Mouse (Mus musculus): ENCODE results near the gene Plekho2. TPM values are rescaled to one million over a fixed set of nuclear protein-coding genes. Genes with fewer than 3 reads are reported as not detected.

The Plekho2 gene
- polyA plus RNA-seq, 1 experiment = 58.1 TPM

GRCm38 (mm10) chr9:65520505-65520876 is 59.3 kb downstream of the Plekho2 start:
- H3K4me1 ChIP-seq (ENCODE audit: control insufficient read depth, insufficient read depth, low read length) = no peaks in the 10 kb centered on the region; the same call in 1 of the 2 replicates
- H3K27ac ChIP-seq (ENCODE audit: insufficient read depth, low read length) = no peak overlapping the region
- no peak for TF ChIP-seq CTCF (IDR thresholded peaks at IDR 0.05; ENCODE audit: borderline replicate concordance, insufficient read depth, low read length)
- no peak for TF ChIP-seq POLR2A (IDR thresholded peaks at IDR 0.05; ENCODE audit: low read depth, low read length)

GRCm38 (mm10) chr9:65519807-65520504 is 59.9 kb downstream of the Plekho2 start, which contains the start of gene Ankdd1a:
Gene Ankdd1a (minus strand): TSS chr9:65520193.
- Histone ChIP-seq H3K4me3 (ENCODE audit: insufficient read depth, low read length) (no peak within 1 kb of the TSS), H3K27ac (ENCODE audit: insufficient read depth, low read length) (no peak within 1 kb of the TSS), H3K4me1 (ENCODE audit: control insufficient read depth, insufficient read depth, low read length) (no peaks in the 10 kb centered on the region; the same call in 1 of the 2 replicates)
- TF ChIP-seq POLR2A (IDR thresholded peaks at IDR 0.05; ENCODE audit: low read depth, low read length) (no peak), CTCF (IDR thresholded peaks at IDR 0.05; ENCODE audit: borderline replicate concordance, insufficient read depth, low read length) (no peak)

More at GRCm38 (mm10) chr9:65520505-65520876, 59.3 kb downstream of the Plekho2 start:
- no peak overlapping the region for H3K4me3 ChIP-seq (ENCODE audit: insufficient read depth, low read length)

DNA sequence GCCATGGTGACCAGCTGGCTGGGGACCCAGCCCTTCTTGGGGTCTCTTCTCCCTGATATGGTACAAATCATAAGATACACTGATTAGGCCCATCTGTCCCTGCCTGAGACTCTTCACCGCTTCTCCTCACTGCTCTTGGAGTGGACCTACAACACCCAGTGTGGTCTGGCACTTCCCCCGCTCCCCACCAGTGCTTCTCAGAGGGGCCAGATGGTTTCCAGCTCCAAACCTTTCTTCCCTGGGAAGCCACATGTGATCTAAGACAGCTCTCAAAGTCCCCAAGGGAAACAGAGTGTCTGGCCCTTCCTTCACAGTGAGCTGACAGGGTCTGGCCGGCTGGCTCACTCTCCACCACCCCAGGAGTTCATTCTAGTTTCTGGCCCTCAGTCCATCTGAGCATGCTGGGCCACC is 65.0 kb downstream of the Plekho2 start:
- no peak for TF ChIP-seq CTCF (IDR thresholded peaks at IDR 0.05; ENCODE audit: borderline replicate concordance, insufficient read depth, low read length)
- no peak for TF ChIP-seq POLR2A (IDR thresholded peaks at IDR 0.05; ENCODE audit: low read depth, low read length)
- Histone ChIP-seq H3K27ac (ENCODE audit: insufficient read depth, low read length) (no peak overlapping the region), H3K4me3 (ENCODE audit: insufficient read depth, low read length) (no peak overlapping the region), H3K4me1 (ENCODE audit: control insufficient read depth, insufficient read depth, low read length) (no peaks in the 10 kb centered on the region)

GRCm38 (mm10) chr9:65514431-65514830 is 65.4 kb downstream of the Plekho2 start:
- no peaks in the 10 kb centered on the region for H3K4me1 ChIP-seq (ENCODE audit: control insufficient read depth, insufficient read depth, low read length)
- no peak overlapping the region for H3K27ac ChIP-seq (ENCODE audit: insufficient read depth, low read length)
- no peak overlapping the region for H3K4me3 ChIP-seq (ENCODE audit: insufficient read depth, low read length)
- TF ChIP-seq CTCF (IDR thresholded peaks at IDR 0.05; ENCODE audit: borderline replicate concordance, insufficient read depth, low read length) (no peak), POLR2A (IDR thresholded peaks at IDR 0.05; ENCODE audit: low read depth, low read length) (no peak)

DNA sequence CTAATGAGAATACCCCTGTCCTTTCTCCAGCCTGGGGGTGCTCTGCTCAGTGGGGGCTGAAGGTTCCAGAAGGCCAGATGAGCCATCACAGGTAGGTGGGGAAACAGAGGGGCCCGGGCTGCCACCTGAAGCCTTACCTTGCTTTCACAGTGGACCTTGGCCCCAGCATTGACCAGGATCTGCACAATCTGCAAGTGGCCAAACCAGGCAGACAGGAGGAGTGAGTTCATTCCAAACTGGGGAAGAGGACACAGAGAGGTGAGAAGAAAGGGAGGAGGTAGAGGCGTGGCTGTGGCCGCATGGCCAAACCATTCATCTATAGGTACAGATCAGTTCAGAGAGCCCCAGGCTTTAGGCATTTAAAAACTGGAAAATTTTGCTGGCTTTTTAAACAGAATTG is 67.3 kb downstream of the Plekho2 start:
- Histone ChIP-seq H3K27ac (ENCODE audit: insufficient read depth, low read length) (no peak overlapping the region), H3K4me1 (ENCODE audit: control insufficient read depth, insufficient read depth, low read length) (no peaks in the 10 kb centered on the region), H3K4me3 (ENCODE audit: insufficient read depth, low read length) (no peak overlapping the region)
- no peak for TF ChIP-seq POLR2A (IDR thresholded peaks at IDR 0.05; ENCODE audit: low read depth, low read length)
- TF ChIP-seq CTCF (IDR thresholded peaks at IDR 0.05; ENCODE audit: borderline replicate concordance, insufficient read depth, low read length) = no peak

DNA sequence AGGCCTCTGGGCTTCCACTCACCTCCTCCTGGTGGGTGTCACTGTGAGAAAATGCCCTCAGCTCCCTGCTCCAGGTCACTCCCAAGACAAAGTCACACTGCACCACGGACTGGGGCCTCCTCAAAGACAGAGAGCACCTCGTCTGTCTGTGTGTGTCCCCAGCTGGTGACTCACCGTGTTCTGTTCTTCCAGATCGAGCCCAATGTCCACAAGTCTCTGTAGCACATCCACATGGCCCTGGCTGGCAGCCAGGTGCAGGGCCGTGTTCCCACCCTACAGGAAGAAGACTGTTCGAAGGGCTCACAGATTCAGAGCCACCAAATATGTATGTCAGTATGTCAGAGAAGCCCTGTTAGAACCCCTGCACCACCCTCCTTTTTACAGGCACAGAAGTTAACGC is 71.4 kb downstream of the Plekho2 start:
- H3K4me3 ChIP-seq (ENCODE audit: insufficient read depth, low read length) = no peak overlapping the region
- H3K27ac ChIP-seq (ENCODE audit: insufficient read depth, low read length) = no peak overlapping the region
- H3K4me1 ChIP-seq (ENCODE audit: control insufficient read depth, insufficient read depth, low read length) = no peaks in the 10 kb centered on the region
- no peak for TF ChIP-seq CTCF (IDR thresholded peaks at IDR 0.05; ENCODE audit: borderline replicate concordance, insufficient read depth, low read length)
- no peak for TF ChIP-seq POLR2A (IDR thresholded peaks at IDR 0.05; ENCODE audit: low read depth, low read length)

DNA sequence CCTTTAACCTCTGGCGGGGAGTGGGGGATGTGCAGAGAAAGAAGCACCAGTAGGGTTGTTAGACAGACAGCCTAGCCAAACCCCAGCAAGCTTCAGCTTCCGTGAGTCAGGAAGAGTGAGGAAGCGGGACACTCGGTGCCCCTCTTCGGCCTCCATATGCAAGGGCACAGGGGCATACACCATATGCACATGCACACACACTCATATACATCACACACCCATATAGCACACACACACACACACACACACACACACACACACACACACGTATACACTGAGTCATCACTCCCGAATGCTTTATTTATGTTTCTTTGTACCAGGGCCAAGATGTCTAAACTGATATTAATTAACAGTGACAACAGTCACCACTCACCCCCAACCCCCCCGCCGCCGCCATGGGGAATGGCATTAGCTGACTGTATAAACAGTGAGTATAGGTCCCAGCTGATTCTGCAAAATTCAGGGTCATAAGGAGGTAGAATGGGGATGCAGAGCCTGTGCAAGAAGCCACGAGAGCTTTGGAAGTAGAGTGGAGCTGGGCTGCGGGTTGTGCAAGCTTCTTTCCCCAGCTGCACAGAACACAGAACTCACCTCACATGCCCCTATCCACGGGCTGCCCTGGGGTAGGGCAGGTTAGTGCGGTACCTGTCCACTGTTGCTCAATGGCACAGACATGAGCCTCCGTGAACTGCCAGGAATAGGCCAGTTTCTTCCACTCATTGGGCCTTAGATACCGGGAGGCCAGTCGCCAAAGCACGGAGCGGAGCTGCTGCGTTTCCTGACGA is 76.9 kb downstream of the Plekho2 start:
- Histone ChIP-seq H3K4me1 (ENCODE audit: control insufficient read depth, insufficient read depth, low read length) (no peaks in the 10 kb centered on the region; the same call in 1 of the 2 replicates), H3K4me3 (ENCODE audit: insufficient read depth, low read length) (no peak overlapping the region), H3K27ac (ENCODE audit: insufficient read depth, low read length) (no peak overlapping the region)
- TF ChIP-seq CTCF (IDR thresholded peaks at IDR 0.05; ENCODE audit: borderline replicate concordance, insufficient read depth, low read length) (no peak), POLR2A (IDR thresholded peaks at IDR 0.05; ENCODE audit: low read depth, low read length) (no peak)

Other genes with a start within 250 kb of the Plekho2 start
- 11.2 and 13.1 TPM in 2 replicates for gene Pdcd7, start 233.9 kb downstream of the Plekho2 start, polyA plus RNA-seq (2011; ENCODE audit: insufficient read length, low read depth, missing spikeins)
- 0.98 TPM in 1 of 2 replicates, not detected in the other for gene Ubap1l, start 219.0 kb downstream of the Plekho2 start, polyA plus RNA-seq (2011; ENCODE audit: insufficient read length, low read depth, missing spikeins)
- not detected in 2 replicates for gene Kbtbd13, start 188.4 kb downstream of the Plekho2 start, polyA plus RNA-seq (2011; ENCODE audit: insufficient read length, low read depth, missing spikeins)
- 1.0 and 1.5 TPM in 2 replicates for gene Rasl12, start 181.5 kb downstream of the Plekho2 start, polyA plus RNA-seq (2011; ENCODE audit: insufficient read length, low read depth, missing spikeins)
- not detected in 2 replicates for gene Slc51b, start 157.1 kb downstream of the Plekho2 start, polyA plus RNA-seq (2011; ENCODE audit: insufficient read length, low read depth, missing spikeins)
- gene Mtfmt, start 144.3 kb downstream of the Plekho2 start, polyA plus RNA-seq (2011; ENCODE audit: insufficient read length, low read depth, missing spikeins) = 14.8 and 17.0 TPM in 2 replicates
- gene Spg21, start 119.1 kb downstream of the Plekho2 start, polyA plus RNA-seq (2011; ENCODE audit: insufficient read length, low read depth, missing spikeins) = 99.3 and 111 TPM in 2 replicates
- gene Ankdd1a, start 59.8 kb downstream of the Plekho2 start, polyA plus RNA-seq (2011; ENCODE audit: insufficient read length, low read depth, missing spikeins) = not detected in 2 replicates
- 8.3 and 10.9 TPM in 2 replicates for gene Pif1, start 7.1 kb upstream of the Plekho2 start, polyA plus RNA-seq (2011; ENCODE audit: insufficient read length, low read depth, missing spikeins)
- gene Rbpms2, start 49.6 kb upstream of the Plekho2 start, polyA plus RNA-seq (2011; ENCODE audit: insufficient read length, low read depth, missing spikeins) = 22.7 and 34.1 TPM in 2 replicates
- gene Oaz2, start 88.0 kb upstream of the Plekho2 start, polyA plus RNA-seq (2011; ENCODE audit: insufficient read length, low read depth, missing spikeins) = 88.1 and 93.0 TPM in 2 replicates
- 22.7 and 30.4 TPM in 2 replicates for gene Zfp609, start 247.5 kb upstream of the Plekho2 start, polyA plus RNA-seq (2011; ENCODE audit: insufficient read length, low read depth, missing spikeins)

Measured in embryonic fibroblast, embryonic 13.5 days (primary cell).